Mouse (Mus musculus) midbrain, embryonic 16.5 days (tissue): ENCODE data around the gene Gal3st3. TPM values are rescaled to one million over a fixed set of nuclear protein-coding genes. Genes with fewer than 3 reads are reported as not detected.
A peak's percentile ranks its signal among the peaks of the same experiment; 100 is the strongest.

Experiments used
- ATAC-seq: fragments of 200-750 bp; cut with Nextera tagmentation; 2 replicates; pipeline ENCODE4 v1.8.0; 2017; ENCODE audit warnings: moderate TSS enrichment
- H3K27ac ChIP-seq: fragments of 300-500 bp; sonication (generic); 2 replicates; pipeline ENCODE4 v1.5.1; 2014; ENCODE audit warnings: mild to moderate bottlenecking, low read length, mixed read lengths
- H3K27me3 ChIP-seq: fragments of 300-500 bp; sonication (generic); 2 replicates; pipeline ENCODE4 v1.6.1; 2014; ENCODE audit warnings: low read depth, low read length, mixed read lengths; ENCODE audit not compliant: control insufficient read depth, insufficient read depth
- H3K36me3 ChIP-seq: fragments of 300-500 bp; sonication (generic); 2 replicates; pipeline ENCODE4 v1.6.1; 2014; ENCODE audit warnings: mild to moderate bottlenecking, low read length, moderate library complexity, mixed read lengths; ENCODE audit not compliant: control insufficient read depth, insufficient read depth
- H3K4me1 ChIP-seq: fragments of 300-500 bp; sonication (generic); 2 replicates; pipeline ENCODE4 v1.6.1; 2014; ENCODE audit warnings: mild to moderate bottlenecking, low read length, mixed read lengths; ENCODE audit not compliant: control insufficient read depth, insufficient read depth
- H3K4me2 ChIP-seq: fragments of 300-500 bp; sonication (generic); 2 replicates; pipeline ENCODE4 v1.6.1; 2014; ENCODE audit warnings: mild to moderate bottlenecking, low read length, mixed read lengths
- H3K4me3 ChIP-seq: fragments of 300-500 bp; sonication (generic); 2 replicates; pipeline ENCODE4 v1.5.1; 2014; ENCODE audit warnings: low read depth, mild to moderate bottlenecking, low read length, moderate library complexity, mixed read lengths
- H3K9ac ChIP-seq: fragments of 300-500 bp; sonication (generic); 2 replicates; pipeline ENCODE4 v1.6.1; 2014; ENCODE audit warnings: low read depth, low read length, mixed read lengths
- H3K9me3 ChIP-seq: fragments of 300-500 bp; sonication (generic); replicated peaks from 2 replicates; pipeline ENCODE4 v1.6.1; 2014; ENCODE audit warnings: mild to moderate bottlenecking, low read length, mixed read lengths; ENCODE audit not compliant: control insufficient read depth, poor library complexity, severe bottlenecking
- WGBS: fragments of 180-500 bp; shearing (Covaris S2); extraction: QIAGEN DNeasy Blood & Tissue Kit; methylation state at CpG from one replicate; pipeline ENCODE4 v1.1.7; 2014; 5-methylcytosine and 5-hydroxymethylcytosine counted together
- polyA plus RNA-seq: library from polyadenylated mRNA; unstranded; fragments of >200 nt; fragmentation: Nextera tagmentation; extraction: Ambion mirVana; gene quantifications from 2 replicates; pipeline ENCODE4 v1.2.1, GENCODE M21; 2015

Gal3st3 gene
- polyA plus RNA-seq, 1 experiment from 2014 or later = 49.4 TPM

GRCm38 (mm10) chr19:5272801-5273733, 25.1 kb upstream of the Gal3st3 start, which contains the start of gene Pacs1:
Gene Pacs1, minus strand, starts transcription at chr19:5273119.
- H3K4me2 ChIP-seq = peak within 1 kb of the TSS; percentile 84
- H3K36me3 ChIP-seq = peaks cover 17% of the 10 kb centered on the region
- peak within 1 kb of the TSS; percentile 93 for H3K27ac ChIP-seq
- peak within 1 kb of the TSS; percentile 99 for H3K9ac ChIP-seq
- peak; percentile 86 for ATAC-seq
- under 1% methylated on average over 78 of the region's 97 CpGs for WGBS
- H3K4me3 ChIP-seq = peak within 1 kb of the TSS; percentile 99
- no peaks in the 10 kb centered on the region for H3K9me3 ChIP-seq
- peaks cover 32% of the 10 kb centered on the region for H3K4me1 ChIP-seq
- H3K27me3 ChIP-seq = no peaks in the 10 kb centered on the region

DNA sequence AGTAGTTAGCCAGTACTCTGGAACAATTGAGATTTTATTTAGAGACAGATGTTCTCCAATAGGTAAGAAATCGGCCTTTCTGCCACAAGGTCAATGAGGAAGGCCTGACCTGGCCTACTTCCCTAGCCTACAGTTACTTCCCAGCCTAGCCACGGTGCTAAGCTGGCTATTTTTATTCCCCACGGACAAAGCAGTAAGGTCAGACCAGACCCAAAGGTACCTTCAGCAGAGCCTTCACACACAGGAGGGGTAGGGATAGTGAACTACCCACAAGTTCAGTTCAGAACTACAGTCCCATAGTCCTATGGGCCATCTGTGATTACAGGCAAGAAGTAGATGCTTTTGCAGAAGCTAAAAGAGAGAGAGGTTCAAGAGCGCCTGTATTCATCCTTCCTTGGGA, 24.2 kb upstream of the Gal3st3 start:
- Histone ChIP-seq H3K4me2 (peak overlapping the region; percentile 84; the same call in 1 of the 2 replicates), H3K4me3 (no peak overlapping the region), H3K4me1 (peaks cover 29% of the 10 kb centered on the region), H3K9me3 (no peaks in the 10 kb centered on the region), H3K9ac (no peak overlapping the region), H3K27me3 (no peaks in the 10 kb centered on the region), H3K27ac (peak overlapping the region; percentile 93), H3K36me3 (peaks cover 24% of the 10 kb centered on the region)
- ATAC-seq = no peak
- WGBS = 81% methylated on average over 4 of the region's 4 CpGs

GRCm38 (mm10) chr19:5274641-5275040, 23.5 kb upstream of the Gal3st3 start:
- ATAC-seq = no peak
- no peak overlapping the region for H3K9ac ChIP-seq
- peaks cover 30% of the 10 kb centered on the region for H3K36me3 ChIP-seq
- H3K4me1 ChIP-seq = peaks cover 26% of the 10 kb centered on the region
- H3K4me2 ChIP-seq = no peak overlapping the region
- H3K4me3 ChIP-seq = no peak overlapping the region
- no peaks in the 10 kb centered on the region for H3K9me3 ChIP-seq
- no peak overlapping the region for H3K27ac ChIP-seq
- WGBS = 94% methylated on average over 13 of the region's 13 CpGs
- no peaks in the 10 kb centered on the region for H3K27me3 ChIP-seq

DNA sequence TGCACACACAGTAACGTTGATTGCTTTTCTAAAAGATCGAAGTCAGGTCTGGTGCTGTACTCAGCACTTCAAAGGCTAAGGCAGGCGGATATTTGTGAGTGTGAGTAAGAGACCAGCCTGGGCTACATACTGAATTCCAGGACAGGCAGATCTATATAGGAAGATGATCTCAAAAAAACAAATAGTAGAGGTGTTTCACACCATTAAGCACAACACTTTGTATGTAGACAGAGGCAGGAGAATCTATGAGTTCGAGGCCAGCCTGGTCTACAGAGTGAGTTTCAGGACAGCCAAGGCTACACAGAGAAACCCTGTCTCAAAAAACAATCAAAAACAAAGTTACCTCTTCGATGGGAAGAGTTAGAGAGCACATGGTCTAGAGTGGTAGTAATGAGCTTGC, 22.4 kb upstream of the Gal3st3 start:
- H3K27ac ChIP-seq = no peak overlapping the region
- no peak overlapping the region for H3K4me3 ChIP-seq
- no peak for ATAC-seq
- 96% methylated on average over 5 of the region's 5 CpGs for WGBS
- no peak overlapping the region for H3K9ac ChIP-seq
- H3K9me3 ChIP-seq = no peaks in the 10 kb centered on the region
- no peak overlapping the region for H3K4me2 ChIP-seq
- peaks cover 16% of the 10 kb centered on the region for H3K4me1 ChIP-seq
- no peaks in the 10 kb centered on the region for H3K27me3 ChIP-seq
- H3K36me3 ChIP-seq = peaks cover 33% of the 10 kb centered on the region

GRCm38 (mm10) chr19:5276531-5276930, 21.6 kb upstream of the Gal3st3 start:
- no peak overlapping the region for H3K27ac ChIP-seq
- peaks cover 36% of the 10 kb centered on the region for H3K36me3 ChIP-seq
- peaks cover 9% of the 10 kb centered on the region for H3K4me1 ChIP-seq
- WGBS = 89% methylated on average over 2 of the region's 2 CpGs
- H3K4me3 ChIP-seq = no peak overlapping the region
- H3K4me2 ChIP-seq = no peak overlapping the region
- no peak overlapping the region for H3K9ac ChIP-seq
- no peaks in the 10 kb centered on the region for H3K9me3 ChIP-seq
- no peaks in the 10 kb centered on the region for H3K27me3 ChIP-seq
- no peak for ATAC-seq

- no peaks in the 10 kb centered on the region for H3K9me3 ChIP-seq
- no peak overlapping the region for H3K4me2 ChIP-seq
- H3K27me3 ChIP-seq = no peaks in the 10 kb centered on the region
- ATAC-seq = no peak
- 85% methylated on average over 3 of the region's 3 CpGs for WGBS
- peaks cover 5% of the 10 kb centered on the region; the same call in 1 of the 2 replicates for H3K4me1 ChIP-seq
- H3K36me3 ChIP-seq = peaks cover 36% of the 10 kb centered on the region
- no peak overlapping the region for H3K9ac ChIP-seq
- no peak overlapping the region for H3K4me3 ChIP-seq
- no peak overlapping the region for H3K27ac ChIP-seq
These were observed 21.0 kb upstream of the Gal3st3 start for GRCm38 (mm10) chr19:5277140-5277539.

GRCm38 (mm10) chr19:5278381-5278780, 19.8 kb upstream of the Gal3st3 start:
- WGBS = 91% methylated on average over 8 of the region's 8 CpGs
- H3K9ac ChIP-seq = no peak overlapping the region

DNA sequence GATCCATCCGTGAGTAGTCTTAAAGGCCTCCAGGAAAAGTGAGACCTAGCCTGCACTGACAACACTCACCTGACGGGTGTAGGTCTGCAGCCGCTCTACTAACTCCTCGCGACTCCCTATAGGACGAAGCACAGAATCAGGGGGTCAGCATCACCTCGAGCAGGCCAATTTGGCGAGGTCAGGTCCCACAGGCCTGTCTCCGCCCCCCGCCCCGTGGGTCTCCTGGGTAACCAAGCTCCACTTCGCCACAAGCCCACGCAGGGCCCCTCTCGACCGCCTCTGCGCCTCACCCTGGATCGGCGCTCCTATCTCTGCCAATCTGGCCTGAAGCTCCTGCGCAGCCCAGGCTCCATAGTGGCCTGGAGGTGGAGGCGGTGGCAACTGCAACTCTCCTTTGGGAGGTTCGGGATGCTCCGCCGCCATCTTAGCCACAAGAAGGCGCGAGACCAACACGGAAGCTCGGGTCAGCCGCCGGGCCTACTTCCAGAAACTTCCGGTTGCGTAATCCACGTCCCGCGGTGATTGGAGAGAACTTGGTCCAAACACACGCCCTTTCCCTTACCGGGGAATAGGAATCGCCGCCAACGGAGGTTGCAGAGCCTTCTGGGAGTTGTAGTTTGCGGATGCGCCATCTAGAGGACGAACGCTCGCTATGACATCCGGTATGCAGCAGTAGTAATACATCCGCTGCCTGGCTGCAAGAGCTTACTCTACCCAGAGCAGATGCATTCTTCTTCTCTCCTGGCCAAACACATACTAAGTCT, 3.0 kb upstream of the Gal3st3 start, which contains the start of gene Sf3b2:
Sf3b2 (minus strand) TSS at position 484 of the 764 bp plus-strand sequence.
- peak within 1 kb of the TSS; percentile 92 for H3K4me3 ChIP-seq
- peaks cover 43% of the 10 kb centered on the region for H3K4me1 ChIP-seq
- H3K27me3 ChIP-seq = no peaks in the 10 kb centered on the region
- peaks cover 17% of the 10 kb centered on the region for H3K36me3 ChIP-seq
- peak; percentile 95 for ATAC-seq
- H3K4me2 ChIP-seq = peak within 1 kb of the TSS; percentile 90
- H3K9me3 ChIP-seq = no peaks in the 10 kb centered on the region
- WGBS = under 1% methylated on average over 45 of the region's 46 CpGs
- H3K9ac ChIP-seq = peak within 1 kb of the TSS; percentile 90
- peak within 1 kb of the TSS; percentile 88 for H3K27ac ChIP-seq

More at GRCm38 (mm10) chr19:5278381-5278780, 19.8 kb upstream of the Gal3st3 start:
- H3K4me1 ChIP-seq = peaks cover 5% of the 10 kb centered on the region; the same call in 1 of the 2 replicates
- no peaks in the 10 kb centered on the region for H3K9me3 ChIP-seq
- no peaks in the 10 kb centered on the region for H3K27me3 ChIP-seq
- H3K4me2 ChIP-seq = no peak overlapping the region
- ATAC-seq = no peak
- H3K4me3 ChIP-seq = no peak overlapping the region
- peaks cover 36% of the 10 kb centered on the region for H3K36me3 ChIP-seq
- no peak overlapping the region for H3K27ac ChIP-seq
